Mouse (Mus musculus) hindbrain, postnatal 0 days (tissue): ENCODE data around the gene Prkag3. TPM values are rescaled to one million over a fixed set of nuclear protein-coding genes. Genes with fewer than 3 reads are reported as not detected.

ENCODE experiments used
- ATAC-seq: fragments of 200-750 bp; cut with Nextera tagmentation; 2 replicates; pipeline ENCODE4 v1.8.0; 2017; ENCODE audit warnings: mild to moderate bottlenecking, moderate TSS enrichment, moderate library complexity
- DNase-seq: peaks from one replicate; pipeline ENCODE4 v3.0.0-alpha.2; 2015; ENCODE audit warnings: low spot score
- H3K27ac ChIP-seq: fragments of 300-500 bp; sonication (generic); 2 replicates; pipeline ENCODE4 v1.5.1; 2014; ENCODE audit warnings: mild to moderate bottlenecking
- H3K27me3 ChIP-seq: fragments of 300-500 bp; sonication (generic); 2 replicates; pipeline ENCODE4 v1.6.1; 2014; ENCODE audit warnings: low read length, mixed read lengths; ENCODE audit not compliant: insufficient read depth
- H3K36me3 ChIP-seq: fragments of 300-500 bp; sonication (generic); 2 replicates; pipeline ENCODE4 v1.6.1; 2014; ENCODE audit warnings: low read length, mixed read lengths; ENCODE audit not compliant: insufficient read depth
- H3K4me1 ChIP-seq: fragments of 300-500 bp; sonication (generic); 2 replicates; pipeline ENCODE4 v1.6.1; 2014; ENCODE audit warnings: antibody characterized with exemption, low read length, mixed read lengths; ENCODE audit not compliant: insufficient read depth
- H3K4me2 ChIP-seq: fragments of 300-500 bp; sonication (generic); 2 replicates; pipeline ENCODE4 v1.6.1; 2014; ENCODE audit warnings: low read depth, mild to moderate bottlenecking, low read length, moderate library complexity, mixed read lengths
- H3K4me3 ChIP-seq: fragments of 300-500 bp; sonication (generic); 2 replicates; pipeline ENCODE4 v1.5.1; 2014; ENCODE audit warnings: low read length
- H3K9ac ChIP-seq: fragments of 300-500 bp; sonication (generic); replicated peaks from 2 replicates; pipeline ENCODE4 v1.6.1; 2014; ENCODE audit warnings: mild to moderate bottlenecking, low read length, moderate library complexity, mixed read lengths
- H3K9me3 ChIP-seq: fragments of 300-500 bp; sonication (generic); 2 replicates; pipeline ENCODE4 v1.6.1; 2016; ENCODE audit warnings: low read length, mixed read lengths
- CTCF ChIP-seq: IDR thresholded peaks from 2 replicates; pipeline ENCODE4 v1.5.1; 2016; ENCODE audit warnings: antibody characterized with exemption, control low read depth, low read depth
- WGBS: fragments of 180-500 bp; shearing (Covaris S2); extraction: QIAGEN DNeasy Blood & Tissue Kit; methylation state at CpG from one replicate; pipeline ENCODE4 v1.1.7; 2014; 5-methylcytosine and 5-hydroxymethylcytosine counted together
- polyA plus RNA-seq: library from polyadenylated mRNA; unstranded; fragments of >200 nt; fragmentation: Nextera tagmentation; extraction: Ambion mirVana; gene quantifications from 2 replicates; pipeline ENCODE4 v1.2.1, GENCODE M21; 2015
- total RNA-seq: library from RNA; depleted of rRNA; stranded (reverse); fragments of >200 nt; gene quantifications from 2 replicates; pipeline ENCODE4 v1.2.3, GENCODE M21; 2014

Prkag3 gene
- total and polyA plus RNA-seq, 2 experiments from 2014 or later: not detected

GRCm38 (mm10) chr1:74790095-74790494, 41.1 kb upstream of the Prkag3 start:
- H3K27ac ChIP-seq: no peak overlapping the region
- no peak overlapping the region for H3K4me2 ChIP-seq
- ATAC-seq: no peak
- TF ChIP-seq CTCF: no peak
- no peaks in the 10 kb centered on the region for H3K36me3 ChIP-seq
- H3K9me3 ChIP-seq: no peaks in the 10 kb centered on the region
- H3K4me3 ChIP-seq: no peak overlapping the region
- DNase-seq: no peak
- H3K9ac ChIP-seq: no peak overlapping the region
- H3K27me3 ChIP-seq: peaks cover 48% of the 10 kb centered on the region
- H3K4me1 ChIP-seq: peaks cover 20% of the 10 kb centered on the region
- 14% methylated on average over 3 of the region's 3 CpGs for WGBS

GRCm38 (mm10) chr1:74788603-74789176, 39.7 kb upstream of the Prkag3 start:
- 19% methylated on average over 6 of the region's 6 CpGs for WGBS
- no peak for ATAC-seq
- no peak overlapping the region for H3K4me2 ChIP-seq

GRCm38 (mm10) chr1:74787846-74788245, 38.8 kb upstream of the Prkag3 start:
- no peak overlapping the region for H3K4me3 ChIP-seq
- DNase-seq (peak; percentile 90), ATAC-seq (peak; percentile 41; the same call in 1 of the 2 replicates)
- no peaks in the 10 kb centered on the region for H3K36me3 ChIP-seq
- 4% methylated on average over 7 of the region's 7 CpGs for WGBS
- H3K27ac ChIP-seq: no peak overlapping the region
- no peak overlapping the region for H3K4me2 ChIP-seq
- H3K9me3 ChIP-seq: no peaks in the 10 kb centered on the region
- H3K27me3 ChIP-seq: peaks cover 67% of the 10 kb centered on the region
- no peak overlapping the region for H3K9ac ChIP-seq
- TF ChIP-seq CTCF: peak; percentile 90
- peaks cover 14% of the 10 kb centered on the region for H3K4me1 ChIP-seq

More at GRCm38 (mm10) chr1:74788603-74789176, 39.7 kb upstream of the Prkag3 start:
- 0 out of 2 replicates have a peak, but pooled peaks have one; percentile 5 for TF ChIP-seq CTCF
- Histone ChIP-seq H3K9ac (no peak overlapping the region), H3K4me3 (no peak overlapping the region), H3K27me3 (peaks cover 58% of the 10 kb centered on the region), H3K27ac (no peak overlapping the region), H3K36me3 (no peaks in the 10 kb centered on the region), H3K4me1 (peaks cover 12% of the 10 kb centered on the region), H3K9me3 (no peaks in the 10 kb centered on the region)
- DNase-seq: no peak

GRCm38 (mm10) chr1:74784041-74784759, 35.2 kb upstream of the Prkag3 start:
- ATAC-seq: peak; percentile 31; the same call in 1 of the 2 replicates
- WGBS: 2% methylated on average over 67 of the region's 67 CpGs
- TF ChIP-seq CTCF: peak; percentile 68
- H3K9ac ChIP-seq: 0 out of 2 replicates have a peak overlapping the region, but pooled peaks have one; percentile 6
- H3K4me3 ChIP-seq: peak overlapping the region; percentile 41
- H3K4me1 ChIP-seq: peaks cover 10% of the 10 kb centered on the region; the same call in 1 of the 2 replicates
- no peaks in the 10 kb centered on the region for H3K9me3 ChIP-seq
- no peaks in the 10 kb centered on the region for H3K36me3 ChIP-seq
- H3K4me2 ChIP-seq: peak overlapping the region; percentile 66
- no peak overlapping the region for H3K27ac ChIP-seq
- peak; percentile 76 for DNase-seq
- H3K27me3 ChIP-seq: peaks cover 59% of the 10 kb centered on the region

- no peak for ATAC-seq
- 4% methylated on average over 13 of the region's 13 CpGs for WGBS
- Histone ChIP-seq H3K27ac (no peak overlapping the region), H3K36me3 (no peaks in the 10 kb centered on the region), H3K4me1 (peaks cover 10% of the 10 kb centered on the region; the same call in 1 of the 2 replicates), H3K9ac (no peak overlapping the region), H3K27me3 (peaks cover 61% of the 10 kb centered on the region), H3K4me3 (peak overlapping the region; percentile 41), H3K4me2 (peak overlapping the region; percentile 66), H3K9me3 (no peaks in the 10 kb centered on the region)
- no peak for DNase-seq
- TF ChIP-seq CTCF: no peak
These were observed 34.5 kb upstream of the Prkag3 start for GRCm38 (mm10) chr1:74783554-74783953.

GRCm38 (mm10) chr1:74782045-74782444, 33.0 kb upstream of the Prkag3 start:
- Histone ChIP-seq H3K4me2 (no peak overlapping the region), H3K9me3 (no peaks in the 10 kb centered on the region), H3K4me3 (no peak overlapping the region), H3K27me3 (peaks cover 57% of the 10 kb centered on the region), H3K27ac (no peak overlapping the region), H3K9ac (no peak overlapping the region), H3K4me1 (peaks cover 10% of the 10 kb centered on the region; the same call in 1 of the 2 replicates), H3K36me3 (no peaks in the 10 kb centered on the region)
- DNase-seq (no peak), ATAC-seq (no peak)
- no peak for TF ChIP-seq CTCF
- 19% methylated on average over 14 of the region's 14 CpGs for WGBS
